Mouse (Mus musculus) brain, embryonic 18.5 days (tissue): Measurements from ENCODE around the gene Gm20388.

Experiments used
- DNase-seq: peaks from one replicate; pipeline ENCODE4 v3.0.0-alpha.2; 2012; ENCODE audit warnings: low read depth, low spot score

Gm20388 gene

DNA sequence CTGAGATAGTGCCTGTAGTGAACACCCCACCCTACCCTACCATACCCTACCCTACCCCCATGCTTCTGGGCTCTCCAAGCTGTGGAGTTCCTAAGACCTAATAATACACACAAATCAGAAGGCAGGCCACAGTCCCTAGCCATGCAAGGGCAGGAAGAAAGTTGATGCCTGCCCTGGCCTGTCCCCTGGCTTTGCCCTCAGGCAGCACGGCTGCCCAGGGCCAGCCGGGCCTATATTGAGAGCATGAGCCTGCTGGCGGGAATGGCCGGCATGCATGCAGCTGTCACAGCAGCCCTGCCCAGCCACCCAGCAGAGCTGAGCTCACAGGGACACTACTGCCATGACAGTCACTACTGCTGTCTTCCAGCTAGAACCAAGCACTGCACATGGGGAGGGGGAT, 3972.5 kb downstream of the Gm20388 start:
- no peak for DNase-seq

DNA sequence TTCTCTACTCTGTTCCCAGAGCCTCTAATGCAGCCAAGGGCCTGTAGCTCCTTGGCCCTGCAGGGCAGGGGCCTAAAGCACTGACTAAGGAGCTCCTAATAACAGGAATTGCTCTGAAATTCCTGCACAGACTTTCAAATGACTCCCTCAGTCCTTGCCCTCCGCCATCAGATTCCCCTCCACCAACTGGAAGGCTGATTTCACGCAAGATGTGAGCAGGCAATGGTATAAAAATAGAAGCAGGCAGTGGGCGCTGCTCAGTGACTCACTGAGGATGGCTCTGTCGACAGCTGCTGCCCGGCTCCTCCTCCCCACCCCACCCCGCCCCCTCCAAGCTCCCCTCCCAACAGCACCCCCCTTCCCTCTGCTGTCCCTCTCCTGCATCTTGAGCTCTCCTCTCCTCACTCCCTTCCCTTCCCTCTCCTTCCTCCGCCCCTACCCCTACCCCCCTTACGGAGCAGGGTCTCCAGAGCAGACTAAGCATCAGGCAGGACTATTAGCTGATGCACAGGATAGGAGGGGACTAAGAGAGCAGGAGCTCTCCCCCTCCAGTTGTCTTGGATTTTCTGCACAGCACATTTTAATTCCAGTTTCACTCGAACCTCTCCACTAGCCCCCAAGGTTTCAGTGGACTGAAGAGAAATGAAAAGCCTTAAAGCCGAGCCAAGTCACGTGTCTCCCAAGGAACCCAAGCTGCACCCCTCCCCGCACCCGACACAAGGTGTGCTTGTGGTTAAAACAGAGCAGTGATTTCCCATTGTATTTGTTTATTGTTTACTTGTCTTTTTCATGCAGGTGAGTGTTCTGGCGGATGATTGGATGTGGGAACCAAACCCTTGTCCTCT, 3974.3 kb downstream of the Gm20388 start:
- peak; percentile 49 for DNase-seq

GRCm38 (mm10) chr8:123887163-123887562, 3976.5 kb downstream of the Gm20388 start:
- DNase-seq, result no peak

DNA sequence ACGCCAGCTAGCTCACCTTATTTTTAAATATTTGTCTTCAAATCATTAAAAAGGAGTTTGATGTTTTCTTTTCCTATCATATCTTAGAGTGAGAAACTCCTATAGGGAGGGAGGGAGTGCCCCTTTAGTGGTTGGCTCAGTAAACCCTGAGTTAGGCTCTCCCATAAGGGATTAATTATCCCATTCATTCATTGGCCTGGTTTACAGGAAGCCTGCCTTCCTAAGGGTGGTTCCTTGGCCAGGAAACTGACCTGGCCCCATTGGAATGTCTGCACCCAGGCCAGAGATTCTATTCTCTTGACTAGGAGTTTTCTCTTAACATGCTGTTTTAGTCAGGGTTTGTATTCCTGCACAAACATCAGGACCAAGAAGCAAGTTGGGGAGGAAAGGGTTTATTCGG, 3977.3 kb downstream of the Gm20388 start:
- DNase-seq, result no peak

DNA sequence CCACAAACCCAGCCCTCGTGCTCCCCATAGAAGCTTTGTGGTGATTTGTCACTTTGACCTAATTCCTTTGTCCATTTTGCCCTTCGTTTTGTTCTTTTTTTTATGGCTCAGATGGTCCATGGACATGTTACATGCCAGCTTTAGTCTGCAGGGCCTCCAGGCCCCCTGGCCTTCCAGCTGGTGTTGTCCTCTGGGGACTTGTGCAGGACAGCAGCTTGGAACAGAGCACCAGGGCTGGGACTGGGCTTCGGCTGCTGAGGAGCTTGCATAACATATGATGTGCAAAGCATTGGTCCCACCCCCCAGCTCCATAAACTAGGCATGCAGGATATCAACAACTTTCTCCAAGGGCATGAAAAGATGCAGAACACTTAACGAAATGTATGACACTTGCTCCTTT, 3979.2 kb downstream of the Gm20388 start:
- DNase-seq, result no peak

- DNase-seq, result no peak
Measured at GRCm38 (mm10) chr8:123891271-123891670, 3980.6 kb downstream of the Gm20388 start.

- DNase-seq, result peak; percentile 74
Measured at GRCm38 (mm10) chr8:123891883-123892585, 3981.4 kb downstream of the Gm20388 start.

- DNase-seq, result no peak
Measured at GRCm38 (mm10) chr8:123892586-123893155, 3982.0 kb downstream of the Gm20388 start.

DNA sequence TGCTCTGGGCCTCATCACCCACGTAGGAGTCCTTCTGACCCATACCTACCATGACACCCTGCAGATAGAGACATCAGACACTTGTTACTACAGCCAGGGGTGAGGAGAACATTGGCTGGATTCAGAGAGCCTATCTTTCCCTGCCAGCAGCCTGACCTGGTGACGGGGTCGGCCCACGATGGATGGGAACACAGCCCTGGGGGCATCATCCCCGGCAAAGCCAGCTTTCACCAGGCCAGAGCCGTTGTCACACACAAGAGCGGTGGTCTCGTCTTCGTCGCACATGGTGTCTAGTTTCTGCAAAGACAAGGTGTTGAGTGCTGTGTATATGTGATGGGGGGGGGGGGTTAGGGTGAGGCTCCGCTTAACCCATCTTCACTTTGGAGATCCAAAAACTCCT, 3982.8 kb downstream of the Gm20388 start:
- no peak for DNase-seq

- no peak for DNase-seq
Measured at GRCm38 (mm10) chr8:123894502-123895097, 3984.0 kb downstream of the Gm20388 start, which contains the start of gene Acta1. Gene Acta1, minus strand, starts transcription at chr8:123894751.

DNA sequence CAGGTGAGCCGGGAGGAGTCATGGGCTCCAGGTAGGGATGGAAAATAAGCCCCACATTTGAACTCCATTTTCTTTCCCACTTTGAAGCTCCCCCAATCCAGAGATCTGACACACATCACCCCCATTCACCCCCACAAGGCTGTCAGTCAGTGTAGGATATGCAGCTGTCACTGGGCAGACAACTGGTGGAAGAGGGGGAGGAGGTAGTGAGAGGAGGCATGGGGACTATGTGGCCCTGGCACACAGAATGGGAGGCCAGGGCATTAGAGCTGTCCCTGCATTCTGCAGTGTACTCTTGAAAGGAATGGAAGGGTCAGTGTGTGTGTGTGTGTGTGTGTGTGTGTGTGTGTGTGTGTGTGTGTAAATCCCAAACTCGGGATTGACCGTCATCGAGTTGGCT, 3984.6 kb downstream of the Gm20388 start:
- DNase-seq, result no peak

- DNase-seq, result no peak
Measured at GRCm38 (mm10) chr8:123895680-123896365, 3985.2 kb downstream of the Gm20388 start.

DNA sequence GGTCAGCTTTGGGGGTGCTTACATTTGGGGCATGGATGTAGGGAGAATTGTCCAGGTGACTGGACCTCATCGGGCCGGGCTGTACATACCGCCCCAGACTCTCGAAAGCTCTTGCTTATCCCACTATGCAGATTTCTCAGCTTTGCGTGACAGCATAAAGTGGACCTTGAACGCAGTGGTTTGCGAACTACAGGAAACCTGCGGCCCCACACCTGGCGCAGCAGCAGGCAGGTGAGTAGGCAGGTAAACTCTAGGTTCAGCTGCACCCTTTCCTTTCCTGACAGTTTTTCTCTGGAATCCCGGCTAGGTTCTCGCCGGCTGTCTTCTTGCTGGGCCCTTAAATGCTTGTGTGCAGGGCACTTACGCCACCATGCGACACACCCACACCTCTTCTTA, 3985.7 kb downstream of the Gm20388 start:
- no peak for DNase-seq

DNA sequence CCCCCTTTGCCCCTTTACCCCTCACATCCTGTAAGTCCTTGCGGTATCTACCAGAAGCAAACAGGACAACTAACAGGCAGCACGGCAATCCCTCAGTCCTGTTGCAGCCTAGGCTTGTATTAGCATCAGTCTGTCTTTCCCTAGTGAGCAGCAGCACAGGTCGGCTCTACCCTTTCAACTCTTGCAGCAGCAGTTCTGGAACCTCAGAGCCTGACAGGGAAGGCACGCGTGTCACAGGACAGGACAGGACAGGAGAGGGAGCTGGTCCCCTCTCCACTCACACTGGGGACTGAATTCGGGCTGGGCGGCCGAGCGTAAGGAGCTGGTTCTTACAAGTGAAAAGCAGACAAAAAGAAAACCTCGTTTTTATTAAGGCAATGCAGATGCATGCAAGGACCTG, 3986.1 kb downstream of the Gm20388 start:
- DNase-seq, result no peak

DNA sequence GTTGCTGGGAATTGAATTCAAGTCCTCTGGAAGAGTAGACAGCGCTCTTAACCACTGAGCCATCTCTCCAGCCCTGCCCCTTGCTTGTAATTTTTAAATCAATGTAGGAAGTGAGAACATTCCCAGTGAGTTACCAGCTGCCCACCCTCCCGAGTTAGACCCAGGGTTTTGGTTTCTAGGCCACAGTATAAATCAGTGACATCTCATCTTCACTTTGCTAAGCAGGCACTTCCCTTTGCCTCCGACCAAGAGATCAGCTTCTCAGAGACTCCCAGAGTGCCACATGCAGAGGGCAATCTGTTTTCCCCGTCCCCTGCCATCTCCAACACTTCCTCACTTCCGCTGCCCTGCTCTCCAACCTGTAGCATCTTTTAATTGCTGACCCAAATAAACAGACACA, 3987.9 kb downstream of the Gm20388 start:
- DNase-seq, result no peak

DNA sequence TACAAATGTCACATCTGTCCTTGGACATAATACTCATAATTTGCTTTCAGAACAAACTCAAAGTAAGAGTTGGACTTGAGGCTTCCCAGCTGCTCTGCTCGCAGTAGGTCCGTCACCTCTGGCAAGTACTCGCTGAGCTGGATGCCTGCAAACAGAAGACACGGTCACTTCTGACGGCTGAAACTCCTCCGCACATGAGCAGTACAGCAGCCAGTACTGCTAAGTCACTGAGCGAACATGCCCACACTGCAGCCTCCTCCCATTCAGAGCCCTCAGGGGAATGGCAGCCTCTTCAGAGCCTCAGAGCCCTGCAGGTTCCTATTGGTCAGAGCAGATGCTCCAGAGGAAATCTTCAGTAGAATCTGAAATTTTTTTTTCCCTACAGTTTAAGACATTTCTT, 3988.7 kb downstream of the Gm20388 start:
- DNase-seq, result no peak

DNA sequence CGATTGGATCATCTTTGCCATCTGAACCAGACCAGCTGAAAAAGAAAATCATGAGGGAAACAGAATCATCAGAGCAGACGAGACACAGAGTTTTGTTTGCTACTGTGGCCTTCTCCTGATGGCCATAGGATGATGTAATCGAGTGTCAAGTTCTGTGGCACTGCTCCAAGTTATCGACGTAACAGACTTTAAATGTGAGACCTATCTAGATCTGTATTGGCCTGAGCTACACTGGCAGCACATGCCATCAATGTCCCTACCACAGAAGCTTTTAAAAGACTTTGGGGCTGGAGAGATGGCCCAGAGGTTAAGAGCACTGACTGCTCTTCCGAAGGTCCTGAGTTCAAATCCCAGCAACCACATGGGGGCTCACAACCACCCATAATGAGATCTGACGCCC, 3992.0 kb downstream of the Gm20388 start:
- no peak for DNase-seq

DNA sequence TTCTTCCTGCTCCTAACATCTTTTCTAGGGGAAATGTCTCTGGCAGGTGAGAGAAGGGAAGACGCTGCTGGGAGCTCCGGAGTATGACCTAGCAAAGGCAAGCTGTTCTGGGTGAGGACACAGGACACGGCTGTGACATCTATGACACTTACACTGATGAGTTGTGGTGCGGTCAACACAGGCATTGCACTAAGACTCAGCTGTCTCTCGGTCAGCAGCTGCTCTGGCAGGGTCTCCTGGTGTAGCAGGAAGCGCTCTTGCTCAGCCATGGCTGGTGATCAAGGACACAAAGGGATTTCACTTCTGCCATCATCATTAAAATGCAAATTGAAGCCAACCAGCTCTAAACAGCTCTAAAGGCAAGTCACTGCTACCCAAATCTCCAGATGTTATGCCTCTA, 3997.0 kb downstream of the Gm20388 start:
- no peak for DNase-seq

GRCm38 (mm10) chr8:123912265-123912664, 4001.6 kb downstream of the Gm20388 start:
- no peak for DNase-seq

DNA sequence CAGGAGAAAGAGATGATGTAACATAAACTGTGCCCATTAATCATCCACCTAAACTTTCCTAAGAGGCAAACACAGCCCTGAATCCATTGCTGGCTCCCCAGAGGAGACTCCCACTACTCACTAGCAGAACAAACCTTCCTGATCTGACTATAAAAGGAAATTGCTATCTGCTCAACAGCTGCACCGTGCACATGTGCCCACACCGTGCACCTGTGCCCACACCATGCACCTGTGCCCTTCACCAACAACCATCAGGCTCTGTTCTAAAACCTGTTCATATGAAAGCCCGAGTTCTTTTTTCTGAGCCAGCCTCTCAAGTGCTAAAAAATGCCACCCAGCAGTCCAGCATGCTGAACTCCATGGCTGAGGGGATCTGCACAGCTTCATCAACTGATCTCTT, 4004.0 kb downstream of the Gm20388 start:
- no peak for DNase-seq

GRCm38 (mm10) chr8:123924719-123925118, 4014.1 kb downstream of the Gm20388 start:
- peak; percentile 52 for DNase-seq

DNA sequence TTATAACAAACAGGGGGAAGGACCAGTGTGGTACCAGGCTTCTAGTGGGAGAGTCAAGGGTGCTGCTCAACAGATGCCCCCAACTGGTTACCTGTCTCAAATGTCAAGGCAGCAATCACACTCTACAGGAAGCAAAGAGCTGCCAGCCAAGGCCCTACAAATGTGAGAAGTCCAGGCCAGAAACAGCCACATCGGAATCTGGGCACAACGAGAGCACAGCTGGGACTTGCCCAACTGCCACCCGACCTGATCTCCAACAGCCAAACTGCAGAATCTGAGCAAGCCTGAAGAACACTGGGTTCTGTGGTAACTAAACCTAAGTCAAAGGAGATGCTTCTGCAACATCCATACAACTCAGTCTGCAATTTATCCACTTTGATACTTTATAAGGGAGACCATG, 4015.0 kb downstream of the Gm20388 start:
- no peak for DNase-seq
